Mouse (Mus musculus) lung, adult 2 months (tissue): Measurements from ENCODE around the gene Helb.

Experiments used
- CTCF ChIP-seq: fragments of 200-500 bp; IDR thresholded peaks from 2 replicates; pipeline ENCODE4 v1.5.1; 2011; ENCODE audit warnings: mild to moderate bottlenecking, low read length, control low read depth; ENCODE audit not compliant: insufficient read depth
- POLR2A ChIP-seq: fragments of 200-500 bp; IDR thresholded peaks from 2 replicates; pipeline ENCODE4 v1.6.1; 2011; ENCODE audit warnings: low read depth, mild to moderate bottlenecking, control low read depth, low read length, borderline replicate concordance; ENCODE audit errors: extremely low read depth

DNA sequence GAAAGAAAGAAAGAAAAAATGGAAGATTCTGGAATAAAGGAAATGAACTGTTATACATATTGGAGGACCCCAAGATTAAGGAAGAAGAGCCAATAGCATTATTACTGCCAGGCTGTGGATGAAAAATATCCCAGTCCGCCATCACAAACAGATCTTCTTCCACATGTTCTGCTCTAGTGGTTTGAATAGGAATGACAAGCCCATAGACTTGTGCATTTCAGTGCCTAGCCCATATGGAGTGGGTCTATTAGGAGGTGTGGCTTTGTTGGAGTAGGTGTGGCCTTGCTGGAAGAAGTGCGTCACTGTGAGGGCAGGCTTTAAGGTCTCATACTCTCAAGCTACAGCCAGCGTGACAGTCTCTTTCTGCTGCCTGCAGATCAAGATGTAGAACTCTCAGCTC is 10.9 kb upstream of the Helb start:
- no peak for TF ChIP-seq CTCF
- no peak for TF ChIP-seq POLR2A
